Mouse (Mus musculus) stomach, embryonic 16.5 days (tissue): Measurements from ENCODE around the gene Tmod1. TPM values are rescaled to one million over a fixed set of nuclear protein-coding genes. Genes with fewer than 3 reads are reported as not detected.

Source experiments
- ATAC-seq: fragments of 200-750 bp; cut with Nextera tagmentation; 2 replicates; pipeline ENCODE4 v1.8.0; 2017; ENCODE audit warnings: moderate number of reproducible peaks, moderate TSS enrichment; ENCODE audit not compliant: insufficient read depth, low FRiP score
- H3K27ac ChIP-seq: fragments of 300-500 bp; sonication (generic); 2 replicates; pipeline ENCODE4 v1.5.1; 2014; ENCODE audit warnings: low read length
- H3K27me3 ChIP-seq: fragments of 300-500 bp; sonication (generic); 2 replicates; pipeline ENCODE4 v1.6.1; 2014; ENCODE audit warnings: low read length, control low read depth, mixed read lengths; ENCODE audit not compliant: control insufficient read depth, insufficient read depth
- H3K36me3 ChIP-seq: fragments of 300-500 bp; sonication (generic); 2 replicates; pipeline ENCODE4 v1.6.1; 2014; ENCODE audit warnings: low read length; ENCODE audit not compliant: control insufficient read depth, insufficient read depth
- H3K4me1 ChIP-seq: fragments of 300-500 bp; sonication (generic); 2 replicates; pipeline ENCODE4 v1.6.1; 2014; ENCODE audit warnings: low read length, control low read depth, mixed read lengths; ENCODE audit not compliant: control insufficient read depth, insufficient read depth
- H3K4me2 ChIP-seq: fragments of 300-500 bp; sonication (generic); 2 replicates; pipeline ENCODE4 v1.6.1; 2014; ENCODE audit warnings: low read depth, low read length, mixed read lengths
- H3K4me3 ChIP-seq: fragments of 300-500 bp; sonication (generic); replicated peaks from 2 replicates; pipeline ENCODE4 v1.5.1; 2014; ENCODE audit warnings: mild to moderate bottlenecking, low read length
- H3K9ac ChIP-seq: fragments of 300-500 bp; sonication (generic); 2 replicates; pipeline ENCODE4 v1.6.1; 2014; ENCODE audit warnings: low read length
- H3K9me3 ChIP-seq: fragments of 300-500 bp; sonication (generic); replicated peaks from 2 replicates; pipeline ENCODE4 v1.6.1; 2016; ENCODE audit warnings: low read length, control low read depth; ENCODE audit not compliant: control insufficient read depth
- whole genome bisulfite sequencing: fragments of 180-500 bp; shearing (Covaris S2); extraction: QIAGEN DNeasy Blood & Tissue Kit; methylation state at CpG from one replicate; pipeline ENCODE4 v1.1.7; 2014; 5-methylcytosine and 5-hydroxymethylcytosine counted together
- polyA plus RNA-seq: library from polyadenylated mRNA; unstranded; fragments of >200 nt; fragmentation: Nextera tagmentation; extraction: Ambion mirVana; gene quantifications from 2 replicates; pipeline ENCODE4 v1.2.1, GENCODE M21; 2015

The Tmod1 gene
- polyA plus RNA-seq, 1 experiment from 2014 or later, result 16.2 TPM

DNA sequence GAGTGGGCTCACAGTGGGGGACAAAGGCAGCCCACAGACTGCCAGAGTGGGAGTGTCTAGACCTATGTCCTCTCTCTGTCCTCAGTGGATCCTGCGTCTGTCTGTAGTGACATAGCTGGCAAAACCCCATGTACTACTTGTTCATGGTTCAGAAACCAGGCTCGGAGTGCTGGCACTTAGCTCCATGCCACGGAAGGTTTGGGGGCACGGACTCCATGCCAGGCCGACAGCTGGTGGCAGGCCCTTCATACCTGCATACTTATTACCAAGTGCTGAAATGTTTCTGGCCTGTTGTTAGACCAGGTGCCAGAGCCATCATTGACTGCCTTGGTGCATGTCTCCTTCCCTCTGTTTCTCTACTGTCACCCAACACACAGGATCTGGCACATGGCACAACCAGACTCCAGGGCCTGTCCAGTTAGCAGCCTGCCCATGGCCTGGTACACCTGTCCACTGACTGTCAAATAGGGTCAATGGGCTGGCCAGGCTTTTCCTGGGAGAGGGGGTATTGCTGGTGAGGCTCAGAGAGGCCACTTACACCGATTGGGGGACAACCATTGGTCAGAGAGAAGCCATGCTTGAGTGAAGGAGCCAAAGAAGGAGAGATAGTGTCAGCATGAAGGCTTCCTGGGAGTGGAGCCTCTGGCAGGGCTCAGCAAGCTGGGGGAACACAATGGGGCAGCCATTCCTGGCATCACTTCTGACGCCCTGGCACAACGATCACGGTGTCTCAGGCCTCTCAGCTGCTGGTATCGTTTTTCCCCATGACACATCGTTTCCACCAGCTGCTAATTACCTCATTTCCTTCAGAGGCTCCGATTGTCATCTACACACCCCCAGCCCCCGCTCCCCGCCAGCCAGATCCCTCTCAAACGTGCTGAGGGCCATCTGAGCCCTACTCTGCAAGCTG lies 56.4 kb downstream of the Tmod1 start:
- 70% methylated on average over 15 of the region's 15 CpGs for WGBS
- no peak for ATAC-seq
- no peak overlapping the region for H3K27ac ChIP-seq

DNA sequence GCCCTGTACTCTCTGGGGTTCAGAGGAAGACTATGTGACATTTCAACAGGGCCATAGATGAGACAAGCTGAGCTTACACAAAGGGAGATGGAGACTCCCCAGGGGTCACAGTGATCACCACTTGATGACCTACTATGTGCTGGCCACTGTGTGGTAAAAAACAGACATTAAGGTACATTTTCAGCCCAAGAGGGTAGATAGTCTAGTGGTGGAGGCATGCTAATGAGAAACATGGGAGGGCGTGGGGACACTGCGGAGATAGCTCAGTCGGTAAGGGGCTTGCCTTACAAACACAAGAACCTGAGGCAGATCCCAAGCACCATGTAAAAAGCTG lies 57.1 kb downstream of the Tmod1 start:
- H3K36me3 ChIP-seq, result no peaks in the 10 kb centered on the region
- H3K4me2 ChIP-seq, result no peak overlapping the region
- H3K27ac ChIP-seq, result no peak overlapping the region
- H3K4me1 ChIP-seq, result peaks cover 1% of the 10 kb centered on the region
- WGBS, result 91% methylated on average over 3 of the region's 3 CpGs
- H3K9me3 ChIP-seq, result no peaks in the 10 kb centered on the region
- H3K4me3 ChIP-seq, result no peak overlapping the region
- no peak for ATAC-seq
- no peak overlapping the region for H3K9ac ChIP-seq
- H3K27me3 ChIP-seq, result 0 out of 2 replicates have a peak, but pooled peaks cover 3% of the 10 kb centered on the region

More for the DNA sequence above, 56.4 kb downstream of the Tmod1 start:
- H3K36me3 ChIP-seq, result no peaks in the 10 kb centered on the region
- no peaks in the 10 kb centered on the region for H3K9me3 ChIP-seq
- H3K27me3 ChIP-seq, result 0 out of 2 replicates have a peak, but pooled peaks cover 3% of the 10 kb centered on the region
- H3K4me2 ChIP-seq, result no peak overlapping the region
- H3K4me3 ChIP-seq, result no peak overlapping the region
- H3K4me1 ChIP-seq, result no peaks in the 10 kb centered on the region
- no peak overlapping the region for H3K9ac ChIP-seq

DNA sequence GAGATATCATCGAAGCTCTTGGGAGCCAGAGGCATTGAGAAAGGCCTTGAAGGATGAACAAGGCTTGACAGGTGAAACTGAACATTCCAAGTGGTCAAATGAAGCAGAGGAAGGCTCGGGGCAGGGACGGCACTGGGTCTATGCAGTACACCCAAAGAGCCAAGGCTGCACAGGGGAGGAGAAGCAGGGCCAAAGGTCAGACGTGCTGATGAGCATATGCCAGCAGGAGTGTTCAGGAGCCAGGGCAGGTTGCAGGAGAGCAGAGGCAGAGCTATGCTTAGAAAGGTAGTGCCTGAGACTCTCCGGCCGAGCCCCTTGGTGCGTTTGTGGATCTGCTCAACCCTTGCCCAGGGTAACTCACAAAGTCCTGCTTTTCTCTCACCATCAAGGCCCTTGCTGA lies 57.8 kb downstream of the Tmod1 start:
- no peak overlapping the region for H3K27ac ChIP-seq
- H3K4me3 ChIP-seq, result no peak overlapping the region
- 89% methylated on average over 7 of the region's 7 CpGs for WGBS
- H3K27me3 ChIP-seq, result 0 out of 2 replicates have a peak, but pooled peaks cover 3% of the 10 kb centered on the region
- H3K4me2 ChIP-seq, result no peak overlapping the region
- no peak for ATAC-seq
- H3K9ac ChIP-seq, result no peak overlapping the region
- no peaks in the 10 kb centered on the region for H3K36me3 ChIP-seq
- no peaks in the 10 kb centered on the region for H3K9me3 ChIP-seq
- H3K4me1 ChIP-seq, result peaks cover 8% of the 10 kb centered on the region

DNA sequence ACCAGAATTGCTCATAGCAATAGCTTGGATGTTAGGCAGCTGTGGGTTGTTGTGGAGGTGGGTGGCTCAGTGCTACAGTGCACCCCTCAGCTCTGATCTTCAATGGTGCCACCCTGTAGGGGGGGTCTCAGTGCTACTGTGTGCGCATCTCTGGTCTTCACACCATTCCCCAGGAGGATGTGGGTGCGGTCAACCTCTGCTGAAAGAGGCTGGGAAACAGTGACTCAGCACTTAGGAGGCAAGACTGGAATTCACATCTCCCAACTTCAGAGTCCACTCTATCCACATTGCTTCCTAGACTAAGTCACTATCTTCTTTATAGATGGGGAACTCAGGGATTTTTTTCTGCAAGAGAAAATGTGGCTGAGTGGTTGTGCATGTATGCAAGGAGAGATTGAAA lies 58.9 kb downstream of the Tmod1 start:
- Histone ChIP-seq H3K4me3 (no peak overlapping the region), H3K9me3 (no peaks in the 10 kb centered on the region)
- WGBS, result 89% methylated on average over 2 of the region's 2 CpGs

DNA sequence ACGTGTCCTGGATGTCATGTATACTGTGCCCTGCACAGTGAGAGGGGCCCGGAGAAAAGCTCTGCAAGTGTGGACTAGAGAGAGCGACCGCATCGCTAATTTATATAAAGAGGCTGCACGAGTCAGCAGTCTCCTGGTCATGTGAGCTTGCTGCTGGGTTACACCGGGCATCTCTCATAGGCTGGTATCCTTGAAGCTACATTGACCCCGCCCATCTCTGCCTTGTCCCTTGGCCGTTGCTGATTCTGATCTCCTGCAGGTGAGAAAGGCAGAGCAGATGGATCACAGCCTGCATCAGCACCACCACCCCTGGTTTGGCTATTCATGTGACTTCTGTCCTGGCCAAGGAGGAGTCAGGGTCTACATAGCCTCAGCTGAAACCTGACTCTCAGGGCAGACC lies 60.4 kb downstream of the Tmod1 start:
- H3K4me1 ChIP-seq, result peaks cover 10% of the 10 kb centered on the region
- H3K27me3 ChIP-seq, result 0 out of 2 replicates have a peak, but pooled peaks cover 3% of the 10 kb centered on the region
- no peak overlapping the region for H3K9ac ChIP-seq
- no peak for ATAC-seq
- H3K4me2 ChIP-seq, result no peak overlapping the region
- H3K27ac ChIP-seq, result no peak overlapping the region
- no peak overlapping the region for H3K4me3 ChIP-seq
- WGBS, result 72% methylated on average over 9 of the region's 9 CpGs
- H3K36me3 ChIP-seq, result no peaks in the 10 kb centered on the region
- no peaks in the 10 kb centered on the region for H3K9me3 ChIP-seq

More for the DNA sequence above, 58.9 kb downstream of the Tmod1 start:
- Histone ChIP-seq H3K27ac (no peak overlapping the region), H3K9ac (no peak overlapping the region), H3K27me3 (0 out of 2 replicates have a peak, but pooled peaks cover 3% of the 10 kb centered on the region), H3K4me2 (no peak overlapping the region), H3K4me1 (peaks cover 10% of the 10 kb centered on the region), H3K36me3 (no peaks in the 10 kb centered on the region)
- ATAC-seq, result no peak

DNA sequence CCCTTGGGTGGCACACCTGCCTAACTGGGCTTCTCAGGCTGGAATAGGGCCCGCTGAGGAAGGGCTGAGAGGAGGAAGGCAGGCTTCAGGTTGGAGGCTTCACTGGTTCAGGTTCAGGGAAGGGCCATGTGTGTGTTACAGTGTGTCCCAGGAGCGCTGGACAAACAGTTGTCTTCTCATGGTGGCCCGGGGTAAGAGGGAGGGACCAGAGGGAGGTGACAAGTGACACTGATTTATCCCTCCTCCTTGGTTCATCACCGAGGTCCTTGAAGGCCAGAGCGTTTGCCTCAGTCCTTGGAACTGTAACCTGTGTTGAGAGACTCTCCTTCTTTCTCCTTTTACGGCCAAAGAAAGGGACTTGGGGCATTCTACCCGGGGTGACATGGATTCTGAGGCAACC lies 61.8 kb downstream of the Tmod1 start:
- H3K9ac ChIP-seq, result no peak overlapping the region
- peaks cover 10% of the 10 kb centered on the region for H3K4me1 ChIP-seq
- 0 out of 2 replicates have a peak, but pooled peaks cover 3% of the 10 kb centered on the region for H3K27me3 ChIP-seq
- 49% methylated on average over 7 of the region's 7 CpGs for WGBS
- no peaks in the 10 kb centered on the region for H3K36me3 ChIP-seq
- no peak overlapping the region for H3K4me3 ChIP-seq
- no peak overlapping the region for H3K27ac ChIP-seq
- no peaks in the 10 kb centered on the region for H3K9me3 ChIP-seq
- H3K4me2 ChIP-seq, result no peak overlapping the region
- ATAC-seq, result 0 out of 2 replicates have a peak, but pooled peaks have one; percentile 18

DNA sequence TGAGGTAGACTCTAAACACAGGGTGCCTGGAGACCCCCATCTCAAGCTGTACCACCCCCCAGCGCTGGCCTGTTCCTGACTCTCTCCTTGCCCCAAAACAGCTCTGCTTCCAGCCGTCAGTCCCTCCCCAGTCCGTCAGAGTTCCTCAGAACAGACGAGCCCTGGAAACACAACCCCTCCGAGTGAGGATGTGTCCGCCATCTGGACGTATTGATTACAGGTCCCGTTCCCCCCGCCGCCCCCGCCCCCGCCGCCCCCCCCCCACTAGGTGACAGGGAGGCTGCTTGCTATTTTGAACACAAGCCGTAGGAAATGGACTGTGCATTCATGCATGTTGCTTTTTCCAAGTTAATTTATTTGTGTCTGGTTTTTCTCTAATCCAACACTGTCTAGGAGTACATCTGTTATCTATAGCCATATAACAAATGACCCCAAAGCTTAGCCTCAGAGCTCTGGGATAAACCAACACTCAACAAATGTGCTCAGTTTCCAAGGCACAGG lies 62.5 kb downstream of the Tmod1 start:
- no peaks in the 10 kb centered on the region for H3K9me3 ChIP-seq
- H3K4me2 ChIP-seq, result no peak overlapping the region
- H3K36me3 ChIP-seq, result no peaks in the 10 kb centered on the region
- H3K9ac ChIP-seq, result no peak overlapping the region
- H3K4me3 ChIP-seq, result no peak overlapping the region
- ATAC-seq, result peak; percentile 26; the same call in 1 of the 2 replicates
- H3K27ac ChIP-seq, result no peak overlapping the region
- 0 out of 2 replicates have a peak, but pooled peaks cover 3% of the 10 kb centered on the region for H3K27me3 ChIP-seq
- peaks cover 10% of the 10 kb centered on the region for H3K4me1 ChIP-seq
- 17% methylated on average over 14 of the region's 14 CpGs for WGBS

DNA sequence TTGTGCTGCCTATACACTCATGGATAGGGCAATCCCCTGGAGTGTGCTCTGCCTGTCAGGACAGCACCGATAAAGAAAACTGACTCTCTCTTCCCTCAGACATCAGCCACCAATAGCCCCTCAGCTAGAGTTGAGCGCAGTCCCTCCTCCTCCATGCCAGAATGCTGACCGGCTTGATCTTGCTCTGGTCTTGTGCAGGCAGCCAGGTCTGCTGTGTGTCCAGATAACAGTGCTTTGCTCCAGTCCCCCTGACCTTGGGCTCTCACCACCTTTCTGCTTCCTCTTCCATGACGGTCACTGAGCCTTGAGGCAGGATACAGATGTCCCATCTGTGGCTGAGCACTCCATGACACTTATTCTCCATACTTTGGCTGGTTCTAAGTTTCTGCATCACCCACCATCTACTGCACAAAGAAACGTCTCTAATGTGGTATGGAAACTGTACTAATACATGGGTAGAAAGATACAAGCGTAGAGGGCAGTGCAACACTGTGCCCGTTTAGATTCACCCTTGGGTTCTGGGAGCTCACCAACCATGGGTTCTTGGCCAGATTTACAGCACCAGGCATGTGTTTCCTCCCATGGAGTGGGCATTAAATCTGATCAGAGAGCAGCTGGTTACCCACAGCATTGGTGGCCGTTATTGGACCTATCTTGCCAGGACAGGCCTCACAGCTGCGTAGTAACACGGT lies 63.5 kb downstream of the Tmod1 start:
- no peaks in the 10 kb centered on the region for H3K9me3 ChIP-seq
- 92% methylated on average over 10 of the region's 10 CpGs for WGBS
- peaks cover 10% of the 10 kb centered on the region for H3K4me1 ChIP-seq
- H3K9ac ChIP-seq, result no peak overlapping the region
- ATAC-seq, result no peak
- H3K27ac ChIP-seq, result no peak overlapping the region
- no peaks in the 10 kb centered on the region for H3K36me3 ChIP-seq
- H3K4me3 ChIP-seq, result no peak overlapping the region
- H3K4me2 ChIP-seq, result no peak overlapping the region
- 0 out of 2 replicates have a peak, but pooled peaks cover 1% of the 10 kb centered on the region for H3K27me3 ChIP-seq

DNA sequence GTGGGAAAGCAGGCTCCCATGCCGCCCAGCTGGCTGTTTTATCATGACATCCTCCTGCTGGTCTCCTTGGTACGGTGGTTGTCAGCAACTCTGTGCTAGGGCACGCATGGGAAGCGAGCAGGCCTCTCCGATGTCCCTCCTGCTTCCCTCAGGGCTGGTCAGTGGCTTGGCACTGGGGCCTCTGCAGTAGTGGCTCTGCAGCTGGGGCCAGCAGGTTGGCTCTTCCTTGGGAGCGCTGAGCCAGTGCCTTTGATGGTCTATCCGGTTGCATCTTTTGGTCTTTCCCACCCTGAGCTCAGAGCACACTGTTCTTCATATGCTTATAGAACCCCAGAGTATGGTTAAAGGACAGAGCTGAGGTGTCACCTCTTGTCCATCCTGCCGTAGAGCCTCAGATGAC lies 71.3 kb downstream of the Tmod1 start:
- Histone ChIP-seq H3K9ac (no peak overlapping the region), H3K4me3 (no peak overlapping the region), H3K4me1 (no peaks in the 10 kb centered on the region), H3K4me2 (no peak overlapping the region), H3K9me3 (no peaks in the 10 kb centered on the region), H3K27me3 (no peaks in the 10 kb centered on the region), H3K36me3 (no peaks in the 10 kb centered on the region), H3K27ac (no peak overlapping the region)
- 89% methylated on average over 8 of the region's 8 CpGs for WGBS
- ATAC-seq, result no peak
